Mouse (Mus musculus): ENCODE measurements around the gene Tmem159. TPM values are rescaled to one million over a fixed set of nuclear protein-coding genes. Genes with fewer than 3 reads are reported as not detected.

The Tmem159 gene
- polyA plus RNA-seq, 1 experiment from 2014 or later = 27.6 TPM

- H3K4me1 ChIP-seq (ENCODE audit: control insufficient read depth, insufficient read depth, low read length) = no peaks in the 10 kb centered on the region
- no peak overlapping the region for H3K4me2 ChIP-seq (ENCODE audit: low read depth, low read length)
- DNase-seq (ENCODE audit: low spot score) = no peak
- no peak overlapping the region for H3K27ac ChIP-seq (replicated peaks; ENCODE audit: low read depth, low read length)
- H3K9me3 ChIP-seq (replicated peaks; ENCODE audit: control insufficient read depth, low read length) = no peaks in the 10 kb centered on the region
- no peaks in the 10 kb centered on the region for H3K27me3 ChIP-seq (ENCODE audit: control insufficient read depth, insufficient read depth, low read length)
- H3K4me3 ChIP-seq (ENCODE audit: low read depth, low read length) = no peak overlapping the region
- H3K9ac ChIP-seq (replicated peaks; ENCODE audit: low read length) = no peak overlapping the region
- ATAC-seq (replicated peaks; ENCODE audit: insufficient number of reproducible peaks, low FRiP score, low TSS enrichment, low read depth) = no peak
- 91% methylated on average over 3 of the region's 3 CpGs for WGBS
- no peaks in the 10 kb centered on the region for H3K36me3 ChIP-seq (replicated peaks; ENCODE audit: control insufficient read depth, insufficient read depth, low read depth, low read length)
Observed at GRCm38 (mm10) chr7:120094216-120094615, 7.9 kb upstream of the Tmem159 start.

GRCm38 (mm10) chr7:120095180-120095579, 7.0 kb upstream of the Tmem159 start, which contains the start of gene Dnah3:
TSS of gene Dnah3 (minus strand) at chr7:120095280.
- no peaks in the 10 kb centered on the region for H3K27me3 ChIP-seq (ENCODE audit: control insufficient read depth, insufficient read depth, low read length)
- H3K9me3 ChIP-seq (replicated peaks; ENCODE audit: control insufficient read depth, low read length) = no peaks in the 10 kb centered on the region
- no peak within 1 kb of the TSS for H3K4me2 ChIP-seq (ENCODE audit: low read depth, low read length)
- ATAC-seq (replicated peaks; ENCODE audit: insufficient number of reproducible peaks, low FRiP score, low TSS enrichment, low read depth) (no peak), DNase-seq (ENCODE audit: low spot score) (no peak)
- H3K36me3 ChIP-seq (replicated peaks; ENCODE audit: control insufficient read depth, insufficient read depth, low read depth, low read length) = no peaks in the 10 kb centered on the region
- H3K4me1 ChIP-seq (ENCODE audit: control insufficient read depth, insufficient read depth, low read length) = no peaks in the 10 kb centered on the region
- WGBS = 85% methylated on average over 6 of the region's 6 CpGs
- H3K4me3 ChIP-seq (ENCODE audit: low read depth, low read length) = no peak within 1 kb of the TSS
- H3K9ac ChIP-seq (replicated peaks; ENCODE audit: low read length) = no peak within 1 kb of the TSS
- H3K27ac ChIP-seq (replicated peaks; ENCODE audit: low read depth, low read length) = no peak within 1 kb of the TSS

DNA sequence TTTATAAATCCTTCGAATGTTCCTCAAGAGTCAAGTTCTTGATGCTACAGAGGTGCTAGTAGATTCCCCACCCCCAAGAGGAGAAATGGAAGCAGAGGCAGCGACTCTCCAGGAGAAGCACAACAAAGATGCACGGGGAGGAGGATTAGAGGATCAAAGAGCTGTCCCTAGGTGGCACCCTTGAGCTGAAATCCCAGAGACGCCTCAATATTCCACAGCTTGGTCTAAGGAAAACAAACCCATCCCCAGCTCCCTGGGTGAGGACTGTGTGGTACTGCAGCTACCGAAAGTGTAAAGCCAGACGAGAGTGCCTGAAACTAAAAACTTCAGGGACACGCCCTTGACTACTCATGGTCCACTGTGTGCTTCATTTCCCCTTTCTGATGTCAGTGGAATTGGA, 4.3 kb upstream of the Tmem159 start:
- no peak overlapping the region for H3K27ac ChIP-seq (replicated peaks; ENCODE audit: low read depth, low read length)
- H3K27me3 ChIP-seq (ENCODE audit: control insufficient read depth, insufficient read depth, low read length) = no peaks in the 10 kb centered on the region
- ATAC-seq (replicated peaks; ENCODE audit: insufficient number of reproducible peaks, low FRiP score, low TSS enrichment, low read depth) = no peak
- H3K4me3 ChIP-seq (ENCODE audit: low read depth, low read length) = no peak overlapping the region
- DNase-seq (ENCODE audit: low spot score) = peak; percentile 83
- 7% methylated on average over 7 of the region's 7 CpGs for WGBS
- no peaks in the 10 kb centered on the region for H3K9me3 ChIP-seq (replicated peaks; ENCODE audit: control insufficient read depth, low read length)
- no peaks in the 10 kb centered on the region for H3K36me3 ChIP-seq (replicated peaks; ENCODE audit: control insufficient read depth, insufficient read depth, low read depth, low read length)
- no peaks in the 10 kb centered on the region for H3K4me1 ChIP-seq (ENCODE audit: control insufficient read depth, insufficient read depth, low read length)
- H3K4me2 ChIP-seq (ENCODE audit: low read depth, low read length) = no peak overlapping the region
- no peak overlapping the region for H3K9ac ChIP-seq (replicated peaks; ENCODE audit: low read length)

DNA sequence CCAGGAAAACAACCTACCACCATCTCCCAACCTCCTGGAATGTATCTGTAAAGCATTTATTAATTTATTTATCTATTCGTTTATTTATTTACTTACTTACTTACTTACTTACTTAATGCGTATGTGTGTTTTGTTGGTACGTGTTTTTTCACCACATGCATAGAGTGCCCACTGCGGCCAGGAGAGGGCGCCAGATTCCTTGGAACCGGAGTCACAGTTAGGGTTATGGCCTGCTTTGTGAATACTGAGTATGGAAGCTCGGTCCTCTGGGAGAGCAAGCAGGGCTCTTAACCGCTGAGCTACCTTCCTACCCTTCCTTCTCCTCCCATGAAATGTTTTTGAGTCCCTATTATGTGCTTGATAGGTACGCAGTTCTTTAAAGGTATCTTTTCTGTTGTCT, 3.8 kb upstream of the Tmem159 start:
- no peaks in the 10 kb centered on the region for H3K9me3 ChIP-seq (replicated peaks; ENCODE audit: control insufficient read depth, low read length)
- no peaks in the 10 kb centered on the region for H3K36me3 ChIP-seq (replicated peaks; ENCODE audit: control insufficient read depth, insufficient read depth, low read depth, low read length)
- no peak overlapping the region for H3K4me2 ChIP-seq (ENCODE audit: low read depth, low read length)
- no peaks in the 10 kb centered on the region for H3K4me1 ChIP-seq (ENCODE audit: control insufficient read depth, insufficient read depth, low read length)
- ATAC-seq (replicated peaks; ENCODE audit: insufficient number of reproducible peaks, low FRiP score, low TSS enrichment, low read depth) (0 out of 2 replicates have a peak, but pooled peaks have one; percentile 51), DNase-seq (ENCODE audit: low spot score) (peak; percentile 83)
- 19% methylated on average over 9 of the region's 9 CpGs for WGBS
- no peaks in the 10 kb centered on the region for H3K27me3 ChIP-seq (ENCODE audit: control insufficient read depth, insufficient read depth, low read length)
- no peak overlapping the region for H3K9ac ChIP-seq (replicated peaks; ENCODE audit: low read length)
- H3K27ac ChIP-seq (replicated peaks; ENCODE audit: low read depth, low read length) = no peak overlapping the region
- no peak overlapping the region for H3K4me3 ChIP-seq (ENCODE audit: low read depth, low read length)

DNA sequence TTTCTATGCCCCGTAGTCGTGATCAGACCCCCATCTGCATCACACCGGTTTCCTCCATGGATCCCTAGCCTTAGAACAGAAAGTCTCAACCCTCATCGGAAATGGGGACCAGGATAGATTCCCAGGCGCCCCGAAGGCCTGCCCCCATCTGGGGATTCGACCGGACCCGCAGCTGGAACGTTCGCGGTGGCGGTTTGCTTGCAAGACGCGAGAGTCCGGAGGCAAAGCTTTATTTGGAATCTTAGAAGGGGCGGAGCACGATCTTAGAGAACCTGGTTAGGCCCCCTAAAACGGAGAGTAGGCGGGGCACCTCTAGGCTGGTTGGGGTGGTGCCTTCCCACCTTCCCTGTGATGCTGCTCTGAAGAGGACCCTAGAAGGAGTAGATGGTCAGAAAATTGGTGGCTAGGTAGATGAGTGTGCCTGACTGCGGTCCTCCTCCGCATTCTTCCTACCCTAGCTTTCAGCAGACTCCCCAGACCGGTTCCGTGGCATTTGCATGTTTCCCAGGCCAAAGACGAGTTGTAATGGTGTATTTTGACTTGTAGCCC, 940 bp downstream of the Tmem159 start:
- no peaks in the 10 kb centered on the region for H3K4me1 ChIP-seq (ENCODE audit: control insufficient read depth, insufficient read depth, low read length)
- no peaks in the 10 kb centered on the region for H3K36me3 ChIP-seq (replicated peaks; ENCODE audit: control insufficient read depth, insufficient read depth, low read depth, low read length)
- no peak overlapping the region for H3K27ac ChIP-seq (replicated peaks; ENCODE audit: low read depth, low read length)
- 0 out of 2 replicates have a peak, but pooled peaks have one; percentile 51 for ATAC-seq (replicated peaks; ENCODE audit: insufficient number of reproducible peaks, low FRiP score, low TSS enrichment, low read depth)
- H3K4me2 ChIP-seq (ENCODE audit: low read depth, low read length) = peak overlapping the region; percentile 87
- peak; percentile 60 for DNase-seq (ENCODE audit: low spot score)
- H3K27me3 ChIP-seq (ENCODE audit: control insufficient read depth, insufficient read depth, low read length) = no peaks in the 10 kb centered on the region
- H3K9ac ChIP-seq (replicated peaks; ENCODE audit: low read length) = peak overlapping the region; percentile 58
- H3K9me3 ChIP-seq (replicated peaks; ENCODE audit: control insufficient read depth, low read length) = no peaks in the 10 kb centered on the region
- H3K4me3 ChIP-seq (ENCODE audit: low read depth, low read length) = peak overlapping the region; percentile 58
- 2% methylated on average over 25 of the region's 25 CpGs for WGBS

- H3K4me3 ChIP-seq (ENCODE audit: low read depth, low read length) = no peak overlapping the region
- no peaks in the 10 kb centered on the region for H3K36me3 ChIP-seq (replicated peaks; ENCODE audit: control insufficient read depth, insufficient read depth, low read depth, low read length)
- no peaks in the 10 kb centered on the region for H3K9me3 ChIP-seq (replicated peaks; ENCODE audit: control insufficient read depth, low read length)
- WGBS = 67% methylated on average over 3 of the region's 3 CpGs
- ATAC-seq (replicated peaks; ENCODE audit: insufficient number of reproducible peaks, low FRiP score, low TSS enrichment, low read depth) (no peak), DNase-seq (ENCODE audit: low spot score) (no peak)
- no peaks in the 10 kb centered on the region for H3K4me1 ChIP-seq (ENCODE audit: control insufficient read depth, insufficient read depth, low read length)
- no peak overlapping the region for H3K4me2 ChIP-seq (ENCODE audit: low read depth, low read length)
- H3K9ac ChIP-seq (replicated peaks; ENCODE audit: low read length) = no peak overlapping the region
- H3K27ac ChIP-seq (replicated peaks; ENCODE audit: low read depth, low read length) = no peak overlapping the region
- H3K27me3 ChIP-seq (ENCODE audit: control insufficient read depth, insufficient read depth, low read length) = no peaks in the 10 kb centered on the region
Observed at GRCm38 (mm10) chr7:120104975-120105374, 2.8 kb downstream of the Tmem159 start.

DNA sequence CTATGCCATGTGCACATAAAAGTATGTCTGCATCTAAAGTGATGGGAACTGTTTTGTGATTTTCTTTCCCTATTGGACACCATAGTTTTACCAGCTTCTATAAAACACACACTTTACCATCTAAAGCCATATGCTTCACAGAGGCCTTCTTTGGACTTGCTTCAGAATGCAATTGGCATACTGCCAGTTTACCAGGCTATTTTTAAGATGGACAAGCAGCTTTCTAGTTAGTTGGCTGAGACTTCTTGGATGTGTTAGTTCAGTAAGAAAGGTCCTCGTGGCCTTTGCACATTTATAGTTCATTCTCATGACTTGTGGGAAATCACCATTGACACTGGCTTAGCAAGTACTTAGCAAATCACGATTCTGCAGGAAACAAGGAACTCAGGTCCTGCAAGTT, 4.2 kb downstream of the Tmem159 start:
- H3K9ac ChIP-seq (replicated peaks; ENCODE audit: low read length) = no peak overlapping the region

DNA sequence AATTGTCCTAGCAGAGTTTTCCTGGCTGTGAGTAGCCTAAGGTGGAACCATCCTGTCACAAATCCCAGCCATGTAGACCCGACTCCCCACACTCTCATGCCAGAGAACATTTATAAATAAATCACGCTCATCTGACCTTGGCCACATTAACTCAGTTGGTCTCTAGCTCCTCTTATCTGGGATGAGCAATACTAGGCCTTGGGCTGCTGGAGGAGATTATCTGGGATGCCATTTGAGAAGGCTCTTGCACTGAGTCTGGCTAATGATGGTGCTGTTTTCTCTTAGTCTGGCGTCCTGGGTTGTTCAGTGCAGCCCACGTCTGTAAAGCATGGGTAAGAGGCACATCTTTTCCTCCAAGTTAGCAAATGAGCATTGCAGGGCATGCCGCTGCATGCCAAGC, 7.5 kb downstream of the Tmem159 start:
- WGBS = 81% methylated on average over 5 of the region's 5 CpGs
- Histone ChIP-seq H3K36me3 (replicated peaks; ENCODE audit: control insufficient read depth, insufficient read depth, low read depth, low read length) (no peaks in the 10 kb centered on the region), H3K9ac (replicated peaks; ENCODE audit: low read length) (no peak overlapping the region), H3K27me3 (ENCODE audit: control insufficient read depth, insufficient read depth, low read length) (no peaks in the 10 kb centered on the region), H3K4me1 (ENCODE audit: control insufficient read depth, insufficient read depth, low read length) (no peaks in the 10 kb centered on the region), H3K4me2 (ENCODE audit: low read depth, low read length) (no peak overlapping the region), H3K9me3 (replicated peaks; ENCODE audit: control insufficient read depth, low read length) (no peaks in the 10 kb centered on the region), H3K27ac (replicated peaks; ENCODE audit: low read depth, low read length) (no peak overlapping the region), H3K4me3 (ENCODE audit: low read depth, low read length) (no peak overlapping the region)
- no peak for DNase-seq (ENCODE audit: low spot score)
- no peak for ATAC-seq (replicated peaks; ENCODE audit: insufficient number of reproducible peaks, low FRiP score, low TSS enrichment, low read depth)

More for the DNA sequence above, 4.2 kb downstream of the Tmem159 start:
- no peak overlapping the region for H3K4me3 ChIP-seq (ENCODE audit: low read depth, low read length)
- H3K9me3 ChIP-seq (replicated peaks; ENCODE audit: control insufficient read depth, low read length) = no peaks in the 10 kb centered on the region
- DNase-seq (ENCODE audit: low spot score) (no peak), ATAC-seq (replicated peaks; ENCODE audit: insufficient number of reproducible peaks, low FRiP score, low TSS enrichment, low read depth) (no peak)
- 83% methylated on average over 2 of the region's 2 CpGs for WGBS
- no peak overlapping the region for H3K27ac ChIP-seq (replicated peaks; ENCODE audit: low read depth, low read length)
- no peak overlapping the region for H3K4me2 ChIP-seq (ENCODE audit: low read depth, low read length)
- H3K27me3 ChIP-seq (ENCODE audit: control insufficient read depth, insufficient read depth, low read length) = no peaks in the 10 kb centered on the region
- H3K36me3 ChIP-seq (replicated peaks; ENCODE audit: control insufficient read depth, insufficient read depth, low read depth, low read length) = no peaks in the 10 kb centered on the region
- no peaks in the 10 kb centered on the region for H3K4me1 ChIP-seq (ENCODE audit: control insufficient read depth, insufficient read depth, low read length)

Data from embryonic facial prominence, embryonic 11.5 days (tissue).